Mouse (Mus musculus): ENCODE measurements around the gene Clmn. TPM values are rescaled to one million over a fixed set of nuclear protein-coding genes. Genes with fewer than 3 reads are reported as not detected.
A peak's percentile ranks its signal among the peaks of the same experiment; 100 is the strongest.

Clmn gene
- polyA plus RNA-seq, 1 experiment from 2014 or later: 3.0 TPM

DNA sequence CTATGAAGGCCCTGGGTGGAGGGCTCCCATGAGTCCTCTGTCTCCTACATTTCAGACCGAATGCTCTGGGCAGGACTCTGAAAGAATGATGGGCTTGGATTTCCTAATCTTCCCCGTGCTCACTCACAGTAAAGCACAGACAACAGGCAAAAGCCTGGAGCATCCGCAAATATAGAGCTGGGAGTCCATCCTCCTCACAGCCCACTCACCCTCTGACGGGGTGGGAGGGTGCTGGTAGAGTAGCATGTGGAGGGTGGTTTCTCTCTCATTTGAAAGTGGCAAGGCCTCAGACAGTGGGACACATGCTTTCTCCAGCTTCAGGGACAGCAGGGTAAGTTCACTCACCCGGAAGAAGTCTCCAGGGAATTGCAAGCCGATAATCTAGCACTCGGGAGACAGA is 21.2 kb upstream of the Clmn start:
- WGBS: 85% methylated on average over 7 of the region's 7 CpGs
- Histone ChIP-seq H3K9ac (ENCODE audit: low read depth, low read length) (no peak overlapping the region), H3K4me2 (ENCODE audit: low read depth, low read length) (no peak overlapping the region)

DNA sequence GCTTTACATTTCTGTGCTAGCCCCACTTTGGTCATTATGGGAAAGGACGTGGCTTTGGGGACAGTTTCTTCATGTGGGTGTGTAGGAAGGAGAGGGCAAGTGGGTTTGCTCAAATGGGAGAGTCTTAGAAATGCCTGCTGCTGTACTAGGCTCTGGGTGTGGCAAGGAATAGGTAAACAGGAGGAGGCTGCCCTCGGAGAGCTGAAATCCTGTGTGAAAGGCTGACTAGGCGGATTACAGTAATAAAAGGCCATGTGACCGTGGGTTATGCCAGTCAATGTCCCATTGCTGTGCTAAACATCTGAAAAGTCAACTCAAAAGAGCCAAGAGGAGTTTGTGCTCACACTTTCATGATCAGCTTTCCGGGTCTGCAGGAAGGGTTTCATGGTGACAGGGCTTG is 17.7 kb upstream of the Clmn start:
- WGBS: 37% methylated on average over 5 of the region's 5 CpGs
- H3K4me2 ChIP-seq (ENCODE audit: low read depth, low read length): no peak overlapping the region
- H3K4me1 ChIP-seq (ENCODE audit: control insufficient read depth, insufficient read depth, low read length): peaks cover 16% of the 10 kb centered on the region
- ATAC-seq: peak; percentile 80
- H3K36me3 ChIP-seq (ENCODE audit: control insufficient read depth, insufficient read depth, low read length): no peaks in the 10 kb centered on the region
- H3K9ac ChIP-seq (ENCODE audit: low read depth, low read length): no peak overlapping the region
- H3K27ac ChIP-seq (ENCODE audit: low read length): peak overlapping the region; percentile 90
- no peak overlapping the region for H3K4me3 ChIP-seq (ENCODE audit: low read length)
- H3K27me3 ChIP-seq (replicated peaks; ENCODE audit: control insufficient read depth, insufficient read depth, low read length): no peaks in the 10 kb centered on the region
- no peaks in the 10 kb centered on the region for H3K9me3 ChIP-seq (ENCODE audit: control insufficient read depth, low read length)

More for the DNA sequence above, 21.2 kb upstream of the Clmn start:
- Histone ChIP-seq H3K36me3 (ENCODE audit: control insufficient read depth, insufficient read depth, low read length) (no peaks in the 10 kb centered on the region), H3K4me3 (ENCODE audit: low read length) (no peak overlapping the region), H3K4me1 (ENCODE audit: control insufficient read depth, insufficient read depth, low read length) (peaks cover 16% of the 10 kb centered on the region), H3K9me3 (ENCODE audit: control insufficient read depth, low read length) (no peaks in the 10 kb centered on the region), H3K27me3 (replicated peaks; ENCODE audit: control insufficient read depth, insufficient read depth, low read length) (no peaks in the 10 kb centered on the region), H3K27ac (ENCODE audit: low read length) (no peak overlapping the region)
- ATAC-seq: no peak

DNA sequence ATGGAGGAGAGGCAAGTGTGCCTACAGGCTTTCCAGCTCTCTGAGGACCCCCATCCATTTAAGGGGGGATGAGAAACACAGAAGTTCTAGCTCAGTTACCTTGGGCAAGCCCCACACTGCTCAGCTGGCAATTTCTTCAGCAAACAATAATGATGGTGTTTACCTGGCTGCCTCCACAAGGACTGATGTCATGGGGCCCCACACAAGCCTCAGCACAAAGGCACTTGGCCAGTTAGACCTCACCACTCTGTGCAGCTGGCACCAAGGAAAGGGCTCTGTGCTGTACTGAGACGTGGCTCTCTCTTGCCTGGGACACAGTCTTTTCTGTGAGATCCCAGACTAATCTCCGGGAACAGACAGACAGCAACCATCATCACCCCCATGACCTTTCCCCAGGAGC is 17.2 kb upstream of the Clmn start:
- H3K9ac ChIP-seq (ENCODE audit: low read depth, low read length): no peak overlapping the region
- no peak overlapping the region for H3K4me3 ChIP-seq (ENCODE audit: low read length)
- H3K9me3 ChIP-seq (ENCODE audit: control insufficient read depth, low read length): no peaks in the 10 kb centered on the region
- no peak overlapping the region for H3K4me2 ChIP-seq (ENCODE audit: low read depth, low read length)
- H3K27ac ChIP-seq (ENCODE audit: low read length): peak overlapping the region; percentile 90
- peaks cover 16% of the 10 kb centered on the region for H3K4me1 ChIP-seq (ENCODE audit: control insufficient read depth, insufficient read depth, low read length)
- no peaks in the 10 kb centered on the region for H3K36me3 ChIP-seq (ENCODE audit: control insufficient read depth, insufficient read depth, low read length)
- no peaks in the 10 kb centered on the region for H3K27me3 ChIP-seq (replicated peaks; ENCODE audit: control insufficient read depth, insufficient read depth, low read length)
- peak; percentile 71 for ATAC-seq
- 32% methylated on average over 2 of the region's 2 CpGs for WGBS

DNA sequence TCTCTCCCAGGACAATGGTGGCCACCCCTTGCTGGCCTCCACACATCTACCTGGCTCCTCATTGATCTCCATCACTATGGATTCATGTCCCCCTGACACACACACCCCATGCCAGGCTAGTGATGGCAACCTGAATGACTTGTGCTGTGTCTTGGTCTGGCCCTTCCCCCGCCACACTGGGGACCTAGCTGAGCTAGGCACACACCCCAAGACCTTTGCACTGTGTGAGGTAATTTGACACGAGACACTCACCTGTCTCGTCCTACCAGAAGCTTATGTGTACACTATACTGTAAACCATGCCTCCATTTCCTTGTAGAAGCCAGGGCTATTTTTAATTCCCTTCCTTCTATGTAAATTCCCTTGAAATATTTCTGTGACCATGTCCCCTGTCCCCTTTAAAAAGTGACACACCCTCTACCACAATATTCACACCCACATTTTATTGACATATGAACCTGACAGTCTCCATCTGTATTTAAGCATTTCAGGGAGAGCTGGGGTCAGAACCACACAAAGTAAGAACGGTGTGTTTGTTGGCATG is 16.7 kb upstream of the Clmn start:
- 49% methylated on average over 4 of the region's 4 CpGs for WGBS
- Histone ChIP-seq H3K9ac (ENCODE audit: low read depth, low read length) (no peak overlapping the region), H3K4me1 (ENCODE audit: control insufficient read depth, insufficient read depth, low read length) (peaks cover 16% of the 10 kb centered on the region), H3K27ac (ENCODE audit: low read length) (peak overlapping the region; percentile 90), H3K4me2 (ENCODE audit: low read depth, low read length) (no peak overlapping the region), H3K36me3 (ENCODE audit: control insufficient read depth, insufficient read depth, low read length) (no peaks in the 10 kb centered on the region), H3K9me3 (ENCODE audit: control insufficient read depth, low read length) (no peaks in the 10 kb centered on the region), H3K27me3 (replicated peaks; ENCODE audit: control insufficient read depth, insufficient read depth, low read length) (no peaks in the 10 kb centered on the region), H3K4me3 (ENCODE audit: low read length) (no peak overlapping the region)
- peak; percentile 94 for ATAC-seq

DNA sequence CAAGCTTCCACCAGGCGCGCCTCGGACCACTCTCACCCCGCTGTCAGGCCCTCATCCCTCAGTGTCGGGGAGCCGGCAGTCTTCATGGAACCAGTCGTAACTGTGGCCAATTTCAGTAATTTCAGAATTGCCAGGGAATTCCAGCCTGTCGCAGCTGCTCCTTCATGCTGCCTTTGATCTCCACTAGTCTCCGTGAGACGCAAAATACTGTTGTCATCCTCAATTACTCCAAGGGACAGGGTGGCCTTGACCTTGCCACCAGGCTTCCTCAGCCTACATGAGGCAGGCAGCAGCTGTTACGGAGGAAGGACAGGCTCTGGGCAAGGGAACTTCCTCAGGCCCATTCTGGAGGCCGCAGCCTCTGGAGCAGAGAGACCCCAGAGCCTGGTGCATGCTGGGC is 15.5 kb upstream of the Clmn start:
- Histone ChIP-seq H3K9ac (ENCODE audit: low read depth, low read length) (no peak overlapping the region), H3K9me3 (ENCODE audit: control insufficient read depth, low read length) (no peaks in the 10 kb centered on the region), H3K36me3 (ENCODE audit: control insufficient read depth, insufficient read depth, low read length) (no peaks in the 10 kb centered on the region), H3K4me3 (ENCODE audit: low read length) (no peak overlapping the region), H3K4me1 (ENCODE audit: control insufficient read depth, insufficient read depth, low read length) (peaks cover 16% of the 10 kb centered on the region), H3K27ac (ENCODE audit: low read length) (no peak overlapping the region), H3K4me2 (ENCODE audit: low read depth, low read length) (no peak overlapping the region), H3K27me3 (replicated peaks; ENCODE audit: control insufficient read depth, insufficient read depth, low read length) (no peaks in the 10 kb centered on the region)
- WGBS: 73% methylated on average over 12 of the region's 12 CpGs
- no peak for ATAC-seq

DNA sequence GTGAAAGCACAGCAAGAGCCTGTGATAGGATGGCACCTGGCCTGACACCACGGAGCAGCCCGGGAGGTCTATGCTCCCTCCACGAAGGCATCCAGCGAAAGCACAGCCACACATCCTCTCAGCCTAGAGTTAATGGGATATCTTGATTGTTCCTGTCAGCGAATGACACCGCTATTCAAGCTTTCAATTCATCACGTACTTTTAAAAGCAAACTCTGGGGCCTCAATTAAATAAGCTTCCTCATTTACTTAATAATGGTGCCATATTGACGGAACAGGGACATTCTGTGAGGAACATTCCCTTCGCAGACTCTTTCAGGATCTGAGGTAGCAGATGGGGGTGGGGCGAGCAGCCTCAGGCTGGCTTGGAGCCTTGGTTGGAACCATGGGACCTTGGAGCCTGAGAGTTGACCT is 14.7 kb upstream of the Clmn start:
- Histone ChIP-seq H3K4me3 (ENCODE audit: low read length) (no peak overlapping the region), H3K4me2 (ENCODE audit: low read depth, low read length) (no peak overlapping the region), H3K27ac (ENCODE audit: low read length) (no peak overlapping the region), H3K4me1 (ENCODE audit: control insufficient read depth, insufficient read depth, low read length) (peaks cover 16% of the 10 kb centered on the region), H3K9me3 (ENCODE audit: control insufficient read depth, low read length) (no peaks in the 10 kb centered on the region), H3K36me3 (ENCODE audit: control insufficient read depth, insufficient read depth, low read length) (no peaks in the 10 kb centered on the region), H3K9ac (ENCODE audit: low read depth, low read length) (no peak overlapping the region), H3K27me3 (replicated peaks; ENCODE audit: control insufficient read depth, insufficient read depth, low read length) (no peaks in the 10 kb centered on the region)
- ATAC-seq: no peak
- WGBS: 66% methylated on average over 10 of the region's 10 CpGs

DNA sequence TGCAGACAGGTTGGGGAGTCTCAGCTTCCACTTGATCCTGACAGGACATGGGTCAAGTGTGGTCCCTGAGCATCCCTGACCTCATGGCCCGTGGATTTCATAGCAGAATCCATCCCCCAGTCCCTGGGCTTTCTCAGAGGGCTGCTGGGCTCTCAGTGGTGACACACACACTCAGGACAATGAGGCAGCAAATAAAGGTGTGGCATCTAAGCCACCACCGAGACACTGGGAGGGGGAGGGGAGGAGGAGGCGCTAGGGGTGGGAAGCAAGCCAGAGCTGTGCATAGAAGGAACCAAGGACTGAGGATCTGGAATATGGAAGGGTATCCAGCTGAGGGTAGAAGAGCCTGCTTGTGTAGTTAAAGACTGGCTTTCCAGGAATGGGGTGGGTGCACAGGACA is 11.2 kb upstream of the Clmn start:
- H3K27ac ChIP-seq (ENCODE audit: low read length): no peak overlapping the region
- 33% methylated on average over 3 of the region's 3 CpGs for WGBS

DNA sequence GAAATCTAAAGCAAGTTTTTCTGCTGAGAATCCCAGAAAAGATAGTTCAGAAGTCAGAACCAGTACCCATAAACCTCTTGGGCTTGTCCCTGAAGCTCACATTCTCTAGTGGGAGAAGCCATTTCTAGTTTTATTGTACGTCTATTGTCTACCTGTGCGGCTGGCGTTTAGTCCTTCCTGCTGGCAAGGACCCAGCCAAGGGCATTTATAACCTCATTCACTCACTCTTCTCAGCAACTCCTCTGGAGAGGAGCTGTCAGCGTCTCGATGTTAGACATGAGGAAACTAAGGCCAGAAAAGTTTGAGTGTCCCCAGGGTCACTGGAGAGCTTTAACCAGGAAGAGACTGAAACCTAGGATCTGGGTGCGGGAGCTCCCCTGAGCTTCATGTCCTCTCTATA is 7.1 kb upstream of the Clmn start:
- no peak overlapping the region for H3K27ac ChIP-seq (ENCODE audit: low read length)
- H3K27me3 ChIP-seq (replicated peaks; ENCODE audit: control insufficient read depth, insufficient read depth, low read length): no peaks in the 10 kb centered on the region
- no peaks in the 10 kb centered on the region for H3K9me3 ChIP-seq (ENCODE audit: control insufficient read depth, low read length)
- H3K4me3 ChIP-seq (ENCODE audit: low read length): no peak overlapping the region
- no peak for ATAC-seq
- H3K4me1 ChIP-seq (ENCODE audit: control insufficient read depth, insufficient read depth, low read length): no peaks in the 10 kb centered on the region
- H3K36me3 ChIP-seq (ENCODE audit: control insufficient read depth, insufficient read depth, low read length): no peaks in the 10 kb centered on the region
- WGBS: 75% methylated on average over 6 of the region's 6 CpGs
- H3K9ac ChIP-seq (ENCODE audit: low read depth, low read length): no peak overlapping the region
- H3K4me2 ChIP-seq (ENCODE audit: low read depth, low read length): no peak overlapping the region

More for the DNA sequence above, 11.2 kb upstream of the Clmn start:
- H3K36me3 ChIP-seq (ENCODE audit: control insufficient read depth, insufficient read depth, low read length): no peaks in the 10 kb centered on the region
- no peak overlapping the region for H3K4me2 ChIP-seq (ENCODE audit: low read depth, low read length)
- no peak overlapping the region for H3K9ac ChIP-seq (ENCODE audit: low read depth, low read length)
- ATAC-seq: 0 out of 2 replicates have a peak, but pooled peaks have one; percentile 36
- no peak overlapping the region for H3K4me3 ChIP-seq (ENCODE audit: low read length)
- H3K4me1 ChIP-seq (ENCODE audit: control insufficient read depth, insufficient read depth, low read length): no peaks in the 10 kb centered on the region
- H3K9me3 ChIP-seq (ENCODE audit: control insufficient read depth, low read length): no peaks in the 10 kb centered on the region
- H3K27me3 ChIP-seq (replicated peaks; ENCODE audit: control insufficient read depth, insufficient read depth, low read length): no peaks in the 10 kb centered on the region

DNA sequence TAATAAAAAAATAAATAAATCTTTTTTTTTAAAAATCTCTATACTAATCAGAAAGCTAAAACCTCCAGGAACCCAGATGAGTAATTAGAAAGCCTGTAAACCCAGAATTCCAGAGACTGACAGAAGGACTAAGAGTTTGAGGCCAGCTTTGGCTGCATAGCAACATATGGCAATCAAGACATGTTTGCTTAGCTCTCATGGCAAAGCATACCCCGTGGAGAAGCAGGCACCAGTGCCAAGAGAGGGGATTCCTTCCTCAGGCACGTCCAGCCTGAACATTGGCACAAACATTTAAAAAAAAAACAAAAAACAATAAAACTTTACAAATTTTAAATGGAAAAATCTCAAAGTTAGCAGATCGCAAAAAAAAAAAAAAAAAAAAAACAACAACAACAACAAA is 4.9 kb upstream of the Clmn start:
- H3K27me3 ChIP-seq (replicated peaks; ENCODE audit: control insufficient read depth, insufficient read depth, low read length): no peaks in the 10 kb centered on the region

DNA sequence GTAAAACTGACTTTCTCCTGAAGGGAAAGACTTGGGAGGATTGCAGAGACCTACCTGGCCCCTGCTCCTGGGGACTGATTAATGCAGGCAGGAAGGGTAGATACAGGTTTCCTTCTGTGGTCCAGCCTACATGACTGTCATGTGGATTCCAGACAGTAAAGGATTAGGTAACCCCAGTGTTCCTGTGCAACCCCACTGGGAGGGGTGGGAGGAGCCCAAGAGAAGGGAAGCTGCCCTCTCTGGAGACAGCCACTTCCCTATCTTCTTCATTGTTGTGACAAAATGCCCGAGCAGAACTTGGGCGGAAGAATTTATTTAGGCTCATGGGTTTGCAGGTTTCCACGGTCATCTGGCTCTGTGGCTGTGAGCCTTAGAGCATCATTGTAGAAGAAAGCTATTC is 3.6 kb upstream of the Clmn start:
- peaks cover 6% of the 10 kb centered on the region; the same call in 1 of the 2 replicates for H3K4me1 ChIP-seq (ENCODE audit: control insufficient read depth, insufficient read depth, low read length)
- H3K9ac ChIP-seq (ENCODE audit: low read depth, low read length): no peak overlapping the region
- H3K9me3 ChIP-seq (ENCODE audit: control insufficient read depth, low read length): no peaks in the 10 kb centered on the region

More for the DNA sequence above, 4.9 kb upstream of the Clmn start:
- Histone ChIP-seq H3K9me3 (ENCODE audit: control insufficient read depth, low read length) (no peaks in the 10 kb centered on the region), H3K9ac (ENCODE audit: low read depth, low read length) (no peak overlapping the region), H3K4me2 (ENCODE audit: low read depth, low read length) (no peak overlapping the region), H3K36me3 (ENCODE audit: control insufficient read depth, insufficient read depth, low read length) (no peaks in the 10 kb centered on the region), H3K4me3 (ENCODE audit: low read length) (no peak overlapping the region), H3K27ac (ENCODE audit: low read length) (no peak overlapping the region), H3K4me1 (ENCODE audit: control insufficient read depth, insufficient read depth, low read length) (peaks cover 6% of the 10 kb centered on the region; the same call in 1 of the 2 replicates)
- WGBS: 83% methylated on average over 3 of the region's 3 CpGs
- no peak for ATAC-seq

More for the DNA sequence above, 3.6 kb upstream of the Clmn start:
- H3K27me3 ChIP-seq (replicated peaks; ENCODE audit: control insufficient read depth, insufficient read depth, low read length): no peaks in the 10 kb centered on the region
- WGBS: 90% methylated on average over 3 of the region's 3 CpGs
- ATAC-seq: no peak
- H3K4me2 ChIP-seq (ENCODE audit: low read depth, low read length): no peak overlapping the region
- H3K4me3 ChIP-seq (ENCODE audit: low read length): no peak overlapping the region
- H3K36me3 ChIP-seq (ENCODE audit: control insufficient read depth, insufficient read depth, low read length): no peaks in the 10 kb centered on the region
- no peak overlapping the region for H3K27ac ChIP-seq (ENCODE audit: low read length)

Data from intestine, embryonic 16.5 days (tissue).